Mouse (Mus musculus): ENCODE measurements around the gene Zfp52. TPM values are rescaled to one million over a fixed set of nuclear protein-coding genes. Genes with fewer than 3 reads are reported as not detected.

The Zfp52 gene
- polyA plus RNA-seq, 1 experiment from 2014 or later: 1.6 TPM

Other genes with a start within 250 kb of the Zfp52 start
- gene Vmn1r237, start 223.7 kb upstream of the Zfp52 start, polyA plus RNA-seq (2014; fragmentation: Nextera tagmentation; extraction: Ambion mirVana): not detected in 2 replicates
- gene Zfp677, start 151.8 kb upstream of the Zfp52 start, polyA plus RNA-seq (2014; fragmentation: Nextera tagmentation; extraction: Ambion mirVana): 2.9 and 3.3 TPM in 2 replicates
- 2.3 and 3.6 TPM in 2 replicates for gene Zfp54, start 112.3 kb upstream of the Zfp52 start, polyA plus RNA-seq (2014; fragmentation: Nextera tagmentation; extraction: Ambion mirVana)
- 16.7 TPM in 2 replicates for gene Zfp51, start 85.2 kb upstream of the Zfp52 start, polyA plus RNA-seq (2014; fragmentation: Nextera tagmentation; extraction: Ambion mirVana)
- gene Zfp53, start 46.5 kb upstream of the Zfp52 start, polyA plus RNA-seq (2014; fragmentation: Nextera tagmentation; extraction: Ambion mirVana): 10.9 and 12.4 TPM in 2 replicates
- gene Zfp948, start 31.5 kb downstream of the Zfp52 start, polyA plus RNA-seq (2014; fragmentation: Nextera tagmentation; extraction: Ambion mirVana): 19.5 and 21.3 TPM in 2 replicates
- gene Zfp983, start 115.1 kb downstream of the Zfp52 start, polyA plus RNA-seq (2014; fragmentation: Nextera tagmentation; extraction: Ambion mirVana): 8.5 and 9.5 TPM in 2 replicates
- 18.2 and 19.4 TPM in 2 replicates for gene Gm10226, start 156.3 kb downstream of the Zfp52 start, polyA plus RNA-seq (2014; fragmentation: Nextera tagmentation; extraction: Ambion mirVana)
- 25.5 and 27.2 TPM in 2 replicates for gene Zfp760, start 172.2 kb downstream of the Zfp52 start, polyA plus RNA-seq (2014; fragmentation: Nextera tagmentation; extraction: Ambion mirVana)
- 8.7 and 10.9 TPM in 2 replicates for gene Zfp229, start 195.3 kb downstream of the Zfp52 start, polyA plus RNA-seq (2014; fragmentation: Nextera tagmentation; extraction: Ambion mirVana)